Mouse (Mus musculus) spleen, adult 12 weeks (tissue): ENCODE results near the gene Rab20.

Experiments
- DNase-seq: peaks from one replicate; pipeline ENCODE4 v3.0.0; 2022; ENCODE audit warnings: low spot score

Gene Rab20

DNA sequence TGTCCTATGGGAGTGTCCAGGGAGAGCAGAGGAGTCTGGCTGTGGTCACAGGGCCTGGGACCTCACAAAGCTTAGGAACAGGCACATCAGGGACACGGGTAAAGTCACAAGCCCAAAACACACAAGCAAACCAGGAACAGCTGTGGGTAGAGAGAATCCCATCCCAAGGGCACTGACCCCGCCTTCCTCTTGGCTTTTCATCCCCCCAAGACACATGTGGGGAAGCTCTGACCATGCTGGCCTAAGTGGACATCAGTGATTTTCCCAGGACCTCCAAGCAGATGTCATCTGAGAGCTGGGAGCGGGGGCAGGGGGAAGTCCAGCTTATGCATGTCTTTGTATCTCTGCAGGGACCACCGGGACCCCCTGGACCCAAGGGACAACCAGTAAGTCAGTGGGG lies 73.9 kb downstream of the Rab20 start:
- no peak for DNase-seq

DNA sequence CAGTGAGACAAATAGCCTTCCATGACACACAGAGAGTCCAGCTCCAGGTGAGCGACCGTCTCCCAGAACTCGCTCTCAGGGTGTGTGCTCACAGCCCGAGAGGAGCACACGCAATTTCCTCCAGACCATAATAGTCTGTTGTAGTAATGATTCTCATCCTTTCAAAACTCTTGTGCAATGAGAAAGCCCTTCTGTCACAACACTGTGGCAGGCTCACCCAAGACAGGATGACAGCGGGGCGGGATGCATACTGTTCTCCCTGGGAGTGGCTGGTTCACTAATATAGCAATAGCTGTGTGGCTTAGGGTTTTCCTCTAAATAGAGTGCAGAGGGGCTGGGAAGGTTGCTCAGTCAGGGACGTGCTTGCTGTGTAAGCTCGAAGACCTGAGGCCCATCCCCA lies 74.7 kb downstream of the Rab20 start:
- DNase-seq: no peak
